Mouse (Mus musculus): ENCODE measurements around the gene B3galt2.
"Not testable (repeated sequence)": the region's sequence is repeated elsewhere in the genome, so short reads cannot be mapped to it uniquely, and the experiment has no call there.

B3galt2 gene

GRCm38 (mm10) chr1:143640650-143641407, at the start of gene B3galt2:
Gene B3galt2, plus strand, starts transcription at chr1:143640664.
- DNase-seq = no peak

GRCm38 (mm10) chr1:143596864-143597263, 43.6 kb upstream of the B3galt2 start:
- no peak for DNase-seq

- no peak for DNase-seq
Observed at GRCm38 (mm10) chr1:143608911-143609310, 31.6 kb upstream of the B3galt2 start.

- no peak for DNase-seq
Observed at GRCm38 (mm10) chr1:143612901-143613300, 27.6 kb upstream of the B3galt2 start.

GRCm38 (mm10) chr1:143619760-143620159, 20.7 kb upstream of the B3galt2 start:
- DNase-seq = no peak

- DNase-seq = no peak
Observed at GRCm38 (mm10) chr1:143621930-143622329, 18.5 kb upstream of the B3galt2 start.

GRCm38 (mm10) chr1:143622634-143623033, 17.8 kb upstream of the B3galt2 start:
- no peak for DNase-seq

GRCm38 (mm10) chr1:143631337-143631736, 9.1 kb upstream of the B3galt2 start:
- no peak for DNase-seq

GRCm38 (mm10) chr1:143632361-143632760, 8.1 kb upstream of the B3galt2 start:
- no peak for DNase-seq

- DNase-seq = no peak
Observed at GRCm38 (mm10) chr1:143632854-143633587, 7.4 kb upstream of the B3galt2 start.

- no peak for DNase-seq
Observed at GRCm38 (mm10) chr1:143644221-143644620, 3.8 kb downstream of the B3galt2 start.

GRCm38 (mm10) chr1:143645386-143645785, 4.9 kb downstream of the B3galt2 start:
- no peak for DNase-seq

- no peak for DNase-seq
Observed at GRCm38 (mm10) chr1:143646219-143646618, 5.8 kb downstream of the B3galt2 start.

GRCm38 (mm10) chr1:143650317-143650716, 9.9 kb downstream of the B3galt2 start:
- no peak for DNase-seq

GRCm38 (mm10) chr1:143653646-143654045, 13.2 kb downstream of the B3galt2 start:
- no peak for DNase-seq

- DNase-seq = no peak
Observed at GRCm38 (mm10) chr1:143663197-143663596, 22.7 kb downstream of the B3galt2 start.

GRCm38 (mm10) chr1:143664786-143665185, 24.3 kb downstream of the B3galt2 start:
- not testable (repeated sequence) for DNase-seq

GRCm38 (mm10) chr1:143675734-143676361, 35.4 kb downstream of the B3galt2 start:
- no peak for DNase-seq

GRCm38 (mm10) chr1:143681108-143681507, 40.6 kb downstream of the B3galt2 start:
- no peak for DNase-seq

GRCm38 (mm10) chr1:143684849-143685248, 44.4 kb downstream of the B3galt2 start:
- no peak for DNase-seq

GRCm38 (mm10) chr1:143701736-143702135, 61.3 kb downstream of the B3galt2 start:
- DNase-seq = no peak

- no peak for DNase-seq
Observed at GRCm38 (mm10) chr1:143702141-143702740, 61.8 kb downstream of the B3galt2 start.

- peak; percentile 87 to 93 for DNase-seq
Observed at GRCm38 (mm10) chr1:143702741-143703262, 62.3 kb downstream of the B3galt2 start, which contains the start of gene Cdc73. Gene Cdc73, minus strand, starts transcription at chr1:143702893.
